Mouse (Mus musculus): ENCODE measurements around the gene Slc2a10. TPM values are rescaled to one million over a fixed set of nuclear protein-coding genes. Genes with fewer than 3 reads are reported as not detected.

Slc2a10 gene
- polyA plus RNA-seq, 2 experiments: 0.13 to 0.23 TPM

- Histone ChIP-seq H3K9me3 (ENCODE audit: control insufficient read depth, low read length) (no peaks in the 10 kb centered on the region), H3K27ac (no peak within 1 kb of the TSS), H3K27me3 (ENCODE audit: control insufficient read depth, insufficient read depth, low read length) (no peaks in the 10 kb centered on the region), H3K4me2 (ENCODE audit: low read depth) (peak within 1 kb of the TSS; percentile 67), H3K9ac (replicated peaks) (peak within 1 kb of the TSS; percentile 56), H3K4me1 (replicated peaks; ENCODE audit: control insufficient read depth in 2 of 2, insufficient read depth in 2 of 2, low read length in 1 of 2) (peaks cover 0 to 4% of the 10 kb centered on the region in 2 experiments; a peak in 2 of 4 replicates), H3K36me3 (replicated peaks; ENCODE audit: control insufficient read depth, insufficient read depth, low read depth) (no peaks in the 10 kb centered on the region), H3K4me3 (ENCODE audit: insufficient read depth in 1 of 2, low read depth in 2 of 2, low read length in 2 of 2) (peak within 1 kb of the TSS; percentile 66 to 96)
- under 1% methylated on average over 79 of the region's 84 CpGs for WGBS (ENCODE audit: insufficient replicate concordance)
- TF ChIP-seq CTCF (IDR thresholded peaks at IDR 0.05; ENCODE audit: low read depth) (no peak), EP300 (IDR thresholded peaks at IDR 0.05; ENCODE audit: low read depth) (no peak)
- peak; percentile 42 to 47 (median 42) for DNase-seq (ENCODE audit: low read depth in 3 of 3, low spot score in 3 of 3)
- peak; percentile 84 for ATAC-seq (ENCODE audit: insufficient read depth)
These were observed 10.7 kb upstream of the Slc2a10 start, which contains the start of gene Trp53rka for GRCm38 (mm10) chr2:165492648-165493553. Gene Trp53rka, minus strand, starts transcription at chr2:165493324.

- Histone ChIP-seq H3K9me3 (ENCODE audit: control insufficient read depth, low read length) (no peaks in the 10 kb centered on the region), H3K27me3 (ENCODE audit: control insufficient read depth, insufficient read depth, low read length) (no peaks in the 10 kb centered on the region), H3K4me2 (ENCODE audit: low read depth) (peak overlapping the region; percentile 67), H3K4me1 (replicated peaks; ENCODE audit: control insufficient read depth in 2 of 2, insufficient read depth in 2 of 2, low read length in 1 of 2) (peaks cover 0 to 4% of the 10 kb centered on the region in 2 experiments; a peak in 2 of 4 replicates), H3K4me3 (ENCODE audit: insufficient read depth in 1 of 2, low read depth in 2 of 2, low read length in 2 of 2) (peak overlapping the region; percentile 66 to 96), H3K36me3 (replicated peaks; ENCODE audit: control insufficient read depth, insufficient read depth, low read depth) (no peaks in the 10 kb centered on the region), H3K9ac (replicated peaks) (peak overlapping the region; percentile 40; the same call in 1 of the 2 replicates), H3K27ac (no peak overlapping the region)
- 28% methylated on average over 17 of the region's 17 CpGs for WGBS (ENCODE audit: insufficient replicate concordance)
- ATAC-seq (ENCODE audit: insufficient read depth) (no peak; the same call in none of the 2 replicates), DNase-seq (ENCODE audit: low read depth in 3 of 3, low spot score in 3 of 3) (no peak)
- no peak for TF ChIP-seq EP300 (IDR thresholded peaks at IDR 0.05; ENCODE audit: low read depth)
- TF ChIP-seq CTCF (IDR thresholded peaks at IDR 0.05; ENCODE audit: low read depth): no peak
These were observed 9.9 kb upstream of the Slc2a10 start for GRCm38 (mm10) chr2:165493587-165494210.

GRCm38 (mm10) chr2:165494495-165494894 lies 9.1 kb upstream of the Slc2a10 start:
- Histone ChIP-seq H3K9me3 (ENCODE audit: control insufficient read depth, low read length) (no peaks in the 10 kb centered on the region), H3K27me3 (ENCODE audit: control insufficient read depth, insufficient read depth, low read length) (no peaks in the 10 kb centered on the region), H3K9ac (replicated peaks) (no peak overlapping the region), H3K36me3 (replicated peaks; ENCODE audit: control insufficient read depth, insufficient read depth, low read depth) (no peaks in the 10 kb centered on the region), H3K4me2 (ENCODE audit: low read depth) (no peak overlapping the region), H3K27ac (no peak overlapping the region), H3K4me1 (replicated peaks; ENCODE audit: control insufficient read depth in 2 of 2, insufficient read depth in 2 of 2, low read length in 1 of 2) (peaks cover 0 to 4% of the 10 kb centered on the region in 2 experiments; a peak in 2 of 4 replicates), H3K4me3 (ENCODE audit: insufficient read depth in 1 of 2, low read depth in 2 of 2, low read length in 2 of 2) (no peak overlapping the region)
- 33% methylated on average over 2 of the region's 2 CpGs for WGBS (ENCODE audit: insufficient replicate concordance)
- TF ChIP-seq EP300 (IDR thresholded peaks at IDR 0.05; ENCODE audit: low read depth) (no peak), CTCF (IDR thresholded peaks at IDR 0.05; ENCODE audit: low read depth) (no peak)
- DNase-seq (ENCODE audit: low read depth in 3 of 3, low spot score in 3 of 3) (no peak), ATAC-seq (ENCODE audit: insufficient read depth) (no peak)

GRCm38 (mm10) chr2:165496251-165496650 lies 7.3 kb upstream of the Slc2a10 start:
- DNase-seq (ENCODE audit: low read depth in 3 of 3, low spot score in 3 of 3) (no peak), ATAC-seq (ENCODE audit: insufficient read depth) (no peak)
- no peaks in the 10 kb centered on the region for H3K36me3 ChIP-seq (replicated peaks; ENCODE audit: control insufficient read depth, insufficient read depth, low read depth)
- no peak overlapping the region for H3K9ac ChIP-seq (replicated peaks)
- no peak overlapping the region for H3K4me3 ChIP-seq (ENCODE audit: insufficient read depth in 1 of 2, low read depth in 2 of 2, low read length in 2 of 2)
- no peak overlapping the region for H3K27ac ChIP-seq
- no peak overlapping the region for H3K4me2 ChIP-seq (ENCODE audit: low read depth)
- H3K9me3 ChIP-seq (ENCODE audit: control insufficient read depth, low read length): no peaks in the 10 kb centered on the region
- no peaks in the 10 kb centered on the region for H3K27me3 ChIP-seq (ENCODE audit: control insufficient read depth, insufficient read depth, low read length)
- TF ChIP-seq CTCF (IDR thresholded peaks at IDR 0.05; ENCODE audit: low read depth): peak; percentile 54
- no peak for TF ChIP-seq EP300 (IDR thresholded peaks at IDR 0.05; ENCODE audit: low read depth)
- H3K4me1 ChIP-seq (replicated peaks; ENCODE audit: control insufficient read depth in 2 of 2, insufficient read depth in 2 of 2, low read length in 1 of 2): peaks cover 0 to 4% of the 10 kb centered on the region in 2 experiments; a peak in 2 of 4 replicates
